Mouse (Mus musculus): ENCODE measurements around the gene Gm10638. TPM values are rescaled to one million over a fixed set of nuclear protein-coding genes. Genes with fewer than 3 reads are reported as not detected.

Gene Gm10638
- polyA plus RNA-seq, 1 experiment from 2014 or later = 5.5 TPM

GRCm38 (mm10) chr8:86756948-86757733, 11.6 kb downstream of the Gm10638 start:
- ATAC-seq (ENCODE audit: insufficient number of reproducible peaks, insufficient read depth, low FRiP score, low read depth) = no peak
- Histone ChIP-seq H3K9me3 (ENCODE audit: control insufficient read depth, low read length) (no peaks in the 10 kb centered on the region), H3K4me2 (ENCODE audit: low read length) (peak overlapping the region; percentile 32; the same call in 1 of the 2 replicates), H3K27ac (replicated peaks in 1 of 2; ENCODE audit: control insufficient read depth in 1 of 2, insufficient read depth in 1 of 2, low read depth in 2 of 2, low read length in 2 of 2) (peak overlapping the region; percentile 19 to 53; a peak in 2 of 4 replicates), H3K9ac (ENCODE audit: low read length) (no peak overlapping the region; the same call in 1 of the 2 replicates), H3K4me3 (ENCODE audit: control insufficient read depth in 1 of 2, insufficient read depth in 1 of 2, low read depth in 1 of 2, low read length in 2 of 2) (no peak overlapping the region; a peak in 1 of 4 replicates), H3K27me3 (ENCODE audit: control insufficient read depth, insufficient read depth, low read length) (no peaks in the 10 kb centered on the region), H3K4me1 (ENCODE audit: control insufficient read depth in 2 of 2, insufficient read depth in 2 of 2, low read length in 2 of 2) (peaks cover 2 to 5% of the 10 kb centered on the region in 2 experiments; a peak in 2 of 4 replicates), H3K36me3 (ENCODE audit: control insufficient read depth, insufficient read depth, low read length) (no peaks in the 10 kb centered on the region)
- 41% methylated on average over 23 of the region's 23 CpGs for WGBS

DNA sequence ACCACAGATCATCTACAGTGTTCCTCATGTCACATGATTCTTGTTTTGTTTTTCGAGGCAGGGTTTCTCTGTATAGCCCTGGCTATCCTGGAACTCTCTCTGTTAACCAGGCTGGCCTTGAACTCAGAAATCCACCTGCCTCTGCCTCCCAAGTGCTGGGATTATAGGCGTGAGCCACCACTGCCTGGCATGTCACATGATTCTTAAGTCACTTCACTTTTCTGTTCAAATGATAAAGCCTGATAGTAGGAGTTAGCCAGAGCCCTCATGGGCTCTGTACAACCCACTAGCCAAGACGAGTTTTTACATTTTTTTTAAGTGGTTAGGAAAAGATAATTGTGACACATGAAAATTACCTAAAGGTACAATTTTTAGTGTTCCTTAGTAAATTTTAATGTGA, 13.2 kb downstream of the Gm10638 start:
- H3K9ac ChIP-seq (ENCODE audit: low read length) = no peak overlapping the region
- ATAC-seq (ENCODE audit: insufficient number of reproducible peaks, insufficient read depth, low FRiP score, low read depth) = no peak
- 74% methylated on average over 3 of the region's 3 CpGs for WGBS
- no peak overlapping the region for H3K4me2 ChIP-seq (ENCODE audit: low read length)
- no peak overlapping the region for H3K4me3 ChIP-seq (ENCODE audit: control insufficient read depth in 1 of 2, insufficient read depth in 1 of 2, low read depth in 1 of 2, low read length in 2 of 2)
- no peaks in the 10 kb centered on the region for H3K9me3 ChIP-seq (ENCODE audit: control insufficient read depth, low read length)
- peaks cover 2 to 5% of the 10 kb centered on the region in 2 experiments; a peak in 2 of 4 replicates for H3K4me1 ChIP-seq (ENCODE audit: control insufficient read depth in 2 of 2, insufficient read depth in 2 of 2, low read length in 2 of 2)
- H3K27me3 ChIP-seq (ENCODE audit: control insufficient read depth, insufficient read depth, low read length) = no peaks in the 10 kb centered on the region
- H3K27ac ChIP-seq (replicated peaks in 1 of 2; ENCODE audit: control insufficient read depth in 1 of 2, insufficient read depth in 1 of 2, low read depth in 2 of 2, low read length in 2 of 2) = no peak overlapping the region
- no peaks in the 10 kb centered on the region for H3K36me3 ChIP-seq (ENCODE audit: control insufficient read depth, insufficient read depth, low read length)

DNA sequence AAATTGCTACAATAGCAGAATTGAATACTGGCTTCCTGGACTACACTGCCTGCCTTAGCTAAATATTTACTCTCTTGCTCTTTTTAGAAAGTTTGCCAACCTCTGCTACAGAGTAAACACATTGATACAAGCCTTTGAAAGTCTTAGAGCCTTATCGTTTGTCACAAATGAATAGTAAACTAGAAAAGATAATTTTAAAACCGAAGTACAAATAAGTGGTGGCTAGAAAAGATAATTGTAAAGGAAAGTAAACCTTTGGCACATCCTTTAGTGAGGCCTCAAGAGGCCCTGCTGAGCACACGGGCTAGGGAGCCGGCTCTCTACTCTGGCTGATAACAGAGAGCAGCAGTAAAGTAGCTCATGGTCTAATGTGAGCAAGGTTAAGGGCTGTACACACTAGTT, 13.6 kb downstream of the Gm10638 start:
- Histone ChIP-seq H3K27ac (replicated peaks in 1 of 2; ENCODE audit: control insufficient read depth in 1 of 2, insufficient read depth in 1 of 2, low read depth in 2 of 2, low read length in 2 of 2) (no peak overlapping the region), H3K9ac (ENCODE audit: low read length) (no peak overlapping the region), H3K27me3 (ENCODE audit: control insufficient read depth, insufficient read depth, low read length) (no peaks in the 10 kb centered on the region), H3K4me3 (ENCODE audit: control insufficient read depth in 1 of 2, insufficient read depth in 1 of 2, low read depth in 1 of 2, low read length in 2 of 2) (no peak overlapping the region), H3K4me2 (ENCODE audit: low read length) (no peak overlapping the region), H3K36me3 (ENCODE audit: control insufficient read depth, insufficient read depth, low read length) (no peaks in the 10 kb centered on the region), H3K4me1 (ENCODE audit: control insufficient read depth in 2 of 2, insufficient read depth in 2 of 2, low read length in 2 of 2) (peaks cover 2 to 5% of the 10 kb centered on the region in 2 experiments; a peak in 2 of 4 replicates), H3K9me3 (ENCODE audit: control insufficient read depth, low read length) (no peaks in the 10 kb centered on the region)
- 22% methylated on average over 4 of the region's 4 CpGs for WGBS
- ATAC-seq (ENCODE audit: insufficient number of reproducible peaks, insufficient read depth, low FRiP score, low read depth) = no peak

DNA sequence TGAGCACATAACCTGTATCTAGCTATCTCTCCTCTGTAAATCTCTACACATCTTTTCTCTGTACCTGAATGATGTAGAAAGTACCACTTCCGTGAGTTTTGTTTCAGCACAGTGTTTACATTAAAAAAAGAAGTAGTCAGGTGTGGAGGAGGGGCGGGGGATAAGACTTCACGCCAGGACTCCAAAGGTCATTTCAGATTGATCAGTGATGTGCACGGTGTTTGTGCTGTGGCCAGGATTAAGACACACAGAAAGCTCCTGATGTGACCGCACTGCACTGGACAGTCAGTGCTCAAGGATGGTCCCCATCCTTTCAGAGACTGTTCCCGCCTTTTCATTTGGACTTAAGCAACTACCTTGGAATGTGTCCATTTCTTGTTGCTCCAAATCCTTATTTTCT, 15.2 kb downstream of the Gm10638 start:
- H3K4me1 ChIP-seq (ENCODE audit: control insufficient read depth in 2 of 2, insufficient read depth in 2 of 2, low read length in 2 of 2) = peaks cover 2 to 5% of the 10 kb centered on the region in 2 experiments; a peak in 2 of 4 replicates
- no peak for ATAC-seq (ENCODE audit: insufficient number of reproducible peaks, insufficient read depth, low FRiP score, low read depth)
- 75% methylated on average over 6 of the region's 6 CpGs for WGBS
- H3K9me3 ChIP-seq (ENCODE audit: control insufficient read depth, low read length) = no peaks in the 10 kb centered on the region
- no peak overlapping the region for H3K27ac ChIP-seq (replicated peaks in 1 of 2; ENCODE audit: control insufficient read depth in 1 of 2, insufficient read depth in 1 of 2, low read depth in 2 of 2, low read length in 2 of 2)
- H3K4me2 ChIP-seq (ENCODE audit: low read length) = no peak overlapping the region
- no peaks in the 10 kb centered on the region for H3K27me3 ChIP-seq (ENCODE audit: control insufficient read depth, insufficient read depth, low read length)
- H3K36me3 ChIP-seq (ENCODE audit: control insufficient read depth, insufficient read depth, low read length) = no peaks in the 10 kb centered on the region
- H3K4me3 ChIP-seq (ENCODE audit: control insufficient read depth in 1 of 2, insufficient read depth in 1 of 2, low read depth in 1 of 2, low read length in 2 of 2) = no peak overlapping the region
- no peak overlapping the region for H3K9ac ChIP-seq (ENCODE audit: low read length)

DNA sequence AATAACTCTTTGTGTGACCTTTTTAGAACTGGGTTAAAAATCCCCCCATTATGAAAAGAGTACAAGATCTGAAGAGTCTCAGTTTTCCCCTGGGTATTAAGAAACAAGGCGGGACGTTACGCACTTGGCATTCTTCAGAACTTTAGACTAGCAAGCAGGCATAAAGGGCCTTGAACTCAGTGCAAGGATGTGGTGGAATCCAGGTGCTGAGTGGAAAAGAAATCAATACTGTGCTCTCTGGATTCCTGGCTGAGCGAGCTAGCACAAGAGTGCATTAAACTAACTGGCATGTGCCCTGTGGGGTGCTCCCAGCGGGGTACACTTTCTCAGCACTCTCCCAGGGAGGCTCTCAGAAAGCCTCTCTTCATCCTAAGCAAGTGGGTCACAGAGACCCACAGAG, 17.3 kb downstream of the Gm10638 start:
- Histone ChIP-seq H3K4me3 (ENCODE audit: control insufficient read depth in 1 of 2, insufficient read depth in 1 of 2, low read depth in 1 of 2, low read length in 2 of 2) (no peak overlapping the region), H3K4me1 (ENCODE audit: control insufficient read depth in 2 of 2, insufficient read depth in 2 of 2, low read length in 2 of 2) (no peaks in the 10 kb centered on the region; a peak in 1 of 4 replicates), H3K4me2 (ENCODE audit: low read length) (no peak overlapping the region), H3K27me3 (ENCODE audit: control insufficient read depth, insufficient read depth, low read length) (no peaks in the 10 kb centered on the region), H3K36me3 (ENCODE audit: control insufficient read depth, insufficient read depth, low read length) (no peaks in the 10 kb centered on the region), H3K9ac (ENCODE audit: low read length) (no peak overlapping the region), H3K27ac (replicated peaks in 1 of 2; ENCODE audit: control insufficient read depth in 1 of 2, insufficient read depth in 1 of 2, low read depth in 2 of 2, low read length in 2 of 2) (no peak overlapping the region), H3K9me3 (ENCODE audit: control insufficient read depth, low read length) (no peaks in the 10 kb centered on the region)
- WGBS = 59% methylated on average over 5 of the region's 5 CpGs
- ATAC-seq (ENCODE audit: insufficient number of reproducible peaks, insufficient read depth, low FRiP score, low read depth) = no peak

- Histone ChIP-seq H3K4me2 (ENCODE audit: low read length) (no peak overlapping the region), H3K27ac (replicated peaks in 1 of 2; ENCODE audit: control insufficient read depth in 1 of 2, insufficient read depth in 1 of 2, low read depth in 2 of 2, low read length in 2 of 2) (no peak overlapping the region)
- WGBS = 90% methylated on average over 10 of the region's 10 CpGs
Measured at GRCm38 (mm10) chr8:86765155-86765554, 19.7 kb downstream of the Gm10638 start.

GRCm38 (mm10) chr8:86765669-86766068, 20.2 kb downstream of the Gm10638 start:
- no peak overlapping the region for H3K27ac ChIP-seq (replicated peaks in 1 of 2; ENCODE audit: control insufficient read depth in 1 of 2, insufficient read depth in 1 of 2, low read depth in 2 of 2, low read length in 2 of 2)
- no peaks in the 10 kb centered on the region for H3K36me3 ChIP-seq (ENCODE audit: control insufficient read depth, insufficient read depth, low read length)
- no peak for ATAC-seq (ENCODE audit: insufficient number of reproducible peaks, insufficient read depth, low FRiP score, low read depth)
- peaks cover 3 to 7% of the 10 kb centered on the region in 2 experiments; a peak in 2 of 4 replicates for H3K4me1 ChIP-seq (ENCODE audit: control insufficient read depth in 2 of 2, insufficient read depth in 2 of 2, low read length in 2 of 2)
- H3K4me2 ChIP-seq (ENCODE audit: low read length) = no peak overlapping the region
- WGBS = 86% methylated on average over 8 of the region's 8 CpGs
- no peaks in the 10 kb centered on the region for H3K27me3 ChIP-seq (ENCODE audit: control insufficient read depth, insufficient read depth, low read length)
- no peak overlapping the region for H3K4me3 ChIP-seq (ENCODE audit: control insufficient read depth in 1 of 2, insufficient read depth in 1 of 2, low read depth in 1 of 2, low read length in 2 of 2)
- H3K9ac ChIP-seq (ENCODE audit: low read length) = no peak overlapping the region
- H3K9me3 ChIP-seq (ENCODE audit: control insufficient read depth, low read length) = no peaks in the 10 kb centered on the region

More at GRCm38 (mm10) chr8:86765155-86765554, 19.7 kb downstream of the Gm10638 start:
- no peaks in the 10 kb centered on the region for H3K27me3 ChIP-seq (ENCODE audit: control insufficient read depth, insufficient read depth, low read length)
- H3K4me1 ChIP-seq (ENCODE audit: control insufficient read depth in 2 of 2, insufficient read depth in 2 of 2, low read length in 2 of 2) = peaks cover 3 to 7% of the 10 kb centered on the region in 2 experiments; a peak in 2 of 4 replicates
- no peaks in the 10 kb centered on the region for H3K36me3 ChIP-seq (ENCODE audit: control insufficient read depth, insufficient read depth, low read length)
- no peak overlapping the region for H3K9ac ChIP-seq (ENCODE audit: low read length)
- H3K4me3 ChIP-seq (ENCODE audit: control insufficient read depth in 1 of 2, insufficient read depth in 1 of 2, low read depth in 1 of 2, low read length in 2 of 2) = no peak overlapping the region
- no peak for ATAC-seq (ENCODE audit: insufficient number of reproducible peaks, insufficient read depth, low FRiP score, low read depth)
- H3K9me3 ChIP-seq (ENCODE audit: control insufficient read depth, low read length) = no peaks in the 10 kb centered on the region

Data from heart, embryonic 14.5 days (tissue).